Mouse (Mus musculus) splenic B cell, adult 2 months (primary cell): ENCODE data around the gene Ipo4.

Experiments
- DNase-seq: peaks from one replicate; pipeline ENCODE4 v3.0.0-alpha.2; 2011; ENCODE audit warnings: low read depth, low spot score
- H3K27me3 ChIP-seq: 2 replicates; pipeline ENCODE4 v1.6.1; 2012; ENCODE audit warnings: mild to moderate bottlenecking, low read length, moderate library complexity, mixed read lengths; ENCODE audit not compliant: control insufficient read depth, poor library complexity, insufficient read depth, severe bottlenecking
- H3K36me3 ChIP-seq: 2 replicates; pipeline ENCODE4 v1.6.1; 2012; ENCODE audit warnings: mild to moderate bottlenecking, low read length, moderate library complexity, mixed read lengths; ENCODE audit not compliant: control insufficient read depth, poor library complexity, insufficient read depth, severe bottlenecking

The Ipo4 gene

DNA sequence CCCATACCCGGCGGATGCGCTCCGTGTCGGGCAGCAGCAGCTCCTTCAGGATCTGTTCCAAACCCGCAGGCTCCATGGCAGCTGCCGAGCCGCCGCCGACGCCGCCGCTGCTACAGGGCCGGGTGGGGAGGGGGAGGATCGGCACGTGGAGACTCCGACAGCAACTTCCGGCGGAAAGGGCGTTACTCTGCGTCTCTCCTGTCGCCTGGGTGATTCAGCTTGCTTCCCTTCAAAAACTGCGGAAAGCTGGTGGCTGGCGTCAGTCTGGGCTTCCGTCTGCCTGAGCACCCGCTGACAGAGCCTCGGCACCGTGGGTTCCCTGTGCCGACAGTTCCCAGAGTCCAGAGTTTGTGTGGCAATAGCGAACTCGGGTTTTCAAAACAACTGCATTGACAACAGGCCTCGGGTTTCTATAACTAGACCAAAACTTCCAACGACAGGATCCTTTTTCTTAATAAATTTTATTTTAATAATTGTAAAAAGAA is at the start of gene Ipo4:
TSS of gene Ipo4 (minus strand) at position 435 of the 485 bp plus-strand sequence.
- DNase-seq, result peak; percentile 86
- Histone ChIP-seq H3K36me3 (peaks cover 4% of the 10 kb centered on the region; the same call in 1 of the 2 replicates), H3K27me3 (no peaks in the 10 kb centered on the region)

DNA sequence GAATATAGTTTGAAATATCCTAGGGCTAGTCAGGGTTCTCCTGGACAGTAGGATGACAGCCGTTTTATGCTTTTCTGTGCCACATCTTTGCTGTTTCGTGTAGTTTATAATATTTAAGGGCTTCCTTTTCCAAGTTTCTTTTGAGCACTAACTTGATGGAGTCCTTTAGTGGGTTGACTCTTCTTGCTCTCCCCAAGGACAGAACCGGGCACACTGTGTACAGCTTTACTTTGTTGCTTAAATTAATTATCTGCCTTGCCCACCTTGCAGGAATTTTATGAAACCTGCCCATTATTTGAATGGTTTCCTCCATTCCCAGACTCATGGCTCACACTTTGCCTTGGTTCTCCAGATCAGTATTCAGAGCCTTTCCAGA is 46.3 kb upstream of the Ipo4 start:
- no peaks in the 10 kb centered on the region for H3K27me3 ChIP-seq
- no peak for DNase-seq
- H3K36me3 ChIP-seq, result peaks cover 2% of the 10 kb centered on the region; the same call in 1 of the 2 replicates

DNA sequence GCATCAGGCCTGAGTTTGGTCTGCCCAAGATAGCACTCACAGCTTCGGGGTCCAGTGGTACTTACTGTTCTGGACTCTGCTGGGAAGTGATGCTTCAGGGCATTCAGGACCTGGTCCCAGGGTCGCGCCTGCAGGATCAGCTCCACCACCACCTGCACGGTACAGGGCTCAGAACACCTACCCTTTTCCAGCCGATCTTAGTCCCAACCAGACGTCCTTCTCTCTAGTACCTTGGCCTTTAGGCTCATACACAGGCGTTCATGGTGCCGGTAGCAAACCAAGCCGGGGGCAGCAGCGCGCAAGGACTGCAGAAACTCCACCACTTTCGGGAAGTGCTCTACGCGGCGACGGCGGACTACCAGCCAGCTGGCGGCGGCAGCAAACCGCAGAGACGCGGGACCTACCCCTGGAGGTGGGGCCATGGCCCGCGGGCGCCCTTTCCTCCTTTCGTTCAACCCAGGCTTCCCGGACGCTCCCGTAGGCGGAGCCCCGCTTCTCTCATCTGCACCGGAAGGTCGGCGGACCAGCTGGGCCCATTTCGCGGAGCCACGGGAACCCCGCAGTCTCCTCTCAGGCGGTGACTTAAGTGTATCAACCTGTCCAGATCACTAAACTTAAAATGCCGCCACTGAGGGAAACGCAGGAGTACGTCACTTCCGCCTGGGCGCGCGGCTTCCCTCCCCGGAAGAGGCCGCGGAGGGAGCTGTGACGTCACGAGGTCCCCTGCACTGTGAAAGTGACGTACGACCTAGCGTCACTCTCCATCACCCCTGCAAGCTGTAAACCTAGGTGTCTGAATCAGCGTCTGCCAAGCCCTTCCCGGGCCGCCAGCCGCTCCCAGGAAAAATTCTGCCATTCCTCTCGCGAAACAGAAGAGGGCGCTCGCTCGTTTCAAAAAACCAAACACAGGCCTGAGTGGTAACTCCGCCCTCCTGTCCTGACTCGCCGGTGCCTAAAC is 45.7 kb upstream of the Ipo4 start, which contains the start of gene Tinf2:
TSS of gene Tinf2 (minus strand) at position 661 of the 958 bp plus-strand sequence.
- H3K27me3 ChIP-seq, result no peaks in the 10 kb centered on the region
- DNase-seq, result peak; percentile 98
- H3K36me3 ChIP-seq, result peaks cover 2% of the 10 kb centered on the region

DNA sequence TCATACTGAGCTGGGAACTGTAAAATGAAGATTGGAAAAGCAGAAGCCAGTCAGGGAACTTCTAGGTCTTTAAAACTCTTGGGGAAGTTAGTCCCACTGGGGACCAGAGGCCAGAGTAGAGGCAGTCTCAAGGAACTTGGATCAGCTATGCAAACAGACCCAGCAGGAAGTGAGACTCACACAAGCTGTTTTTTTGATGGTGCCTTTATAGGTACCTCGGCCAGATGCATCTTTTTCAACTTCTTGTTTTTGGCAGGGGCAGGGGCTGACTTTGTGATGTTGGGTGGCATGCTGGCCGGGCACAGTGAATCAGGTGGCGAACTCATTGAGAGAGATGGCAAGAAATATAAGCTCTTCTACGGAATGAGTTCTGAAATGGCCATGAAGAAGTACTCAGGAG is 41.9 kb upstream of the Ipo4 start:
- no peaks in the 10 kb centered on the region for H3K27me3 ChIP-seq
- DNase-seq, result peak; percentile 49

DNA sequence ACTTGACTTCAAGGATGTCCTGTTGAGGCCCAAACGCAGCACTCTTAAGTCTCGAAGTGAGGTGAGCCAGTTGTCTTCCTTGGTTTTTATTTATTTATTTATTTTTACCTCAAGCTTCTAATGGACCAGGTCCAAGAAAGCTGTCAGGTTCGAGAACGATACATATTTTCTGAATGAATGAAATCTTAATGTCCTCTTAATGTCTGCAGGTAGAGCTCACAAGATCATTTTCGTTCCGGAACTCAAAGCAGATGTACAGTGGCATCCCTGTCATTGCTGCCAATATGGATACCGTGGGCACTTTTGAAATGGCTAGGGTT is 36.9 kb upstream of the Ipo4 start:
- no peaks in the 10 kb centered on the region; the same call in 1 of the 2 replicates for H3K36me3 ChIP-seq
- no peak for DNase-seq

More for the DNA sequence above, 41.9 kb upstream of the Ipo4 start:
- H3K36me3 ChIP-seq, result peaks cover 2% of the 10 kb centered on the region

DNA sequence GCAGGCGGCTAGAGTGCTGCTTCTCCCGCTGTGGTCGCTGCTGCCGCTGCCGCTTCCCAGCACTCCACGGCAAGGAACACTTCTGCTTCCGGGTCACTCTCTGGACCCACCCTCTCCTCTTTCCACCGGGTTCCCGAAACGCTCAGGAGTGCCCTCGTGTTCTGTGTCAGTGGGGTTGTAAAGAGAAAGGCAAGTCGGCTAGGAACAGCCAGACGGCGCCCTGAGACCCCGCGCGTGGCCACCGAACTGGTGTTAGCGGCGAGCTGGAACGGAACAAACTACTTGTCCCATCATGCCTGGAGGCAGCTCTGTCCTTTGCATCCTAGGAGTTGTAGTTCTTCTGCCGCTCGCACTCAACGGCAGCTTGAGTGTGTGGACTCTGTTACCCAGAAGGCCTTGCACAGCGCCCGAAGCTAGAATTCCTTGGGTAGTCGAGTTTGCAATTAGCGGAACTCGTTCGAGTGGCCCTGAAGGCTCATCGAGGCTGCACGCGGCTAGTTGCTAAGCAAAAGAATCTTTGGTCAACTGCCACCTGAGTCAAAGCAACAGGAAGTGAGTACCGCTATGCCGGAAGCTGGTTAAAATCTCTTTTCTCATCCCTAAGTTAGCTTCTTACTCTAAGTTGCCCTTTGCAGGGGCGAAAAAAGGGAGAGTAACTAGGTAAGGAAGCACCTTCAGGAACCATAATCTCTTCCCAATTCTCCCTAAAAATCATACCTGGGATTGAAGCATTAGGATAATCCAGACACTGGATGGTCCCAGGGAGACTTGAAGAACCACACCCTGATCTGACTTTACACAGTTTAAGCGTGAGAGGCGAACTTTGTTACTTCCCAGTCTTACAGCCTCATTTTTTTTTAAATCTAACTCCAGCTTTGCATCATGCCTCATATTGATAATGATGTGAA is 36.3 kb upstream of the Ipo4 start, which contains the start of the genes Gmpr2 and Nedd8:
TSS of gene Gmpr2 (plus strand) at position 109 of the 908 bp plus-strand sequence.
TSS of gene Nedd8 (minus strand) at position 292 of the 908 bp plus-strand sequence.
- H3K36me3 ChIP-seq, result no peaks in the 10 kb centered on the region; the same call in 1 of the 2 replicates
- peak; percentile 97 for DNase-seq
- H3K27me3 ChIP-seq, result no peaks in the 10 kb centered on the region

More for the DNA sequence above, 36.9 kb upstream of the Ipo4 start:
- no peaks in the 10 kb centered on the region for H3K27me3 ChIP-seq

DNA sequence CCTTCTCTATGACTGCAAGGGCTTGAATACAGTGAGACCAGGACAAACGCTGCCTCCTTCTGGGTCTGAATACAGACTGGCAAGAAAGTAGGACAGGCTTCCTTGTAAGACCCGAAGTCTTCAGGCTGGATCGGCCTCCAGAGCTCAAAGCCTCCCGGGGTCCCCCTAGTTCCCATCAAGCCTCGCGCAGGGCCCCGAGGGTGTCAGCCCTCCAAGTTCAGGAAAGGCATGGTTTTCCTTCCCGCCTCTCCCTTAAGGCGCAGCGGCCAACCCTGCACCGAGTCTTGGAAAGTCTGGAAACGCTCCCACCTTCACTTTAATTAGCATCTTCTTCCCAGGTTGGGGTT is 35.7 kb upstream of the Ipo4 start:
- DNase-seq, result no peak
- no peaks in the 10 kb centered on the region for H3K27me3 ChIP-seq

DNA sequence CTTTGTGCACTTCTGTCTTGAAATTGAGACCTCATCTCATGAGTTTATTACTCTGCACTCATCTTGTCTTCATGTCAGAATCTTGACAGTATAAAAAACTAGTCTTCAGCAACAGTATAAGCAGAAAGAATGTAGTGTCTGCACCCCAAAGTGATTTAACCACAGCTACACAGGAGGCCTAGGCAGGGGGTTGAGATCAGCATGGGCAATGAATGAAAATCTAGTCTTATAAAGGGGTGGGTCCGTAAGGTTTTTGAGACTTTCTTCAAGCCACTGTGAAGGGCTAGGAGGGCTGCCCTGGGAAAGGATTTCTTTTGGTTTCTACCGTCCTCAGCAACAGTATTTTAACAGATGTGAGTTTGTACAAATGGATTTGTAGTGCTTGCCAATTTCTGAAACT is 24.9 kb upstream of the Ipo4 start:
- no peak for DNase-seq
- Histone ChIP-seq H3K36me3 (peaks cover 6% of the 10 kb centered on the region), H3K27me3 (no peaks in the 10 kb centered on the region)

More for the DNA sequence above, 35.7 kb upstream of the Ipo4 start:
- no peaks in the 10 kb centered on the region; the same call in 1 of the 2 replicates for H3K36me3 ChIP-seq

DNA sequence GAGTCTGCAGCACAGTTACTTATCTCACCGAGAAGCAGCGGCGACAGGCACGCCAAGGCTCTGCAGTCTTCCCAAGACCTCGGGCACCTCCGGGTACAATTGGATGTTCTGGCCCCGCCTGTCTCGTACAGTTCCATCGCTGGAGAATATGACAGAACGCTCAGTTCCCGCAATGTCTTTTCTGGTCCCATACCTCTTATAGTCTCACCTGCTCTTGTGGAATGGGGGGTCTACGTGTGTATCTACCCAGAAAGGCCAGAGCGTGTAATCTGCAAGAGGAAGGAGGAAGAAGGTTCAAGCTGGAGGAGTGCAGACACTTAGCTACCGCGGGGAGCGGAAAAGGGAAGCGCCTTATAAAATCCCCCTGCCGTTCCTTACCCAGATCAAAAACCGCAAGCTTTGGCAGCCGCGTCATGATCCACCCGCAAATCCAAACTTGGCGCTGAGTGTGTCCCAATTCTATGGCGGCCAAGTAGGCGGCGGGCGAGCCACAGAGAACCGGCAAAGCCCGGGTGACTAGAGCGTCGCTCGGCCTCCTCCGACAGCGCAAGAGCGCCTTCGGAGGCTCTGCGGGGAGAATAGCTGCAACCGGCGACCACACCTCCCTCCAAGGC is 24.3 kb upstream of the Ipo4 start, which contains the start of gene Mdp1:
TSS of gene Mdp1 (minus strand) at position 549 of the 614 bp plus-strand sequence.
- H3K27me3 ChIP-seq, result no peaks in the 10 kb centered on the region
- DNase-seq, result peak; percentile 87
- H3K36me3 ChIP-seq, result peaks cover 6% of the 10 kb centered on the region

DNA sequence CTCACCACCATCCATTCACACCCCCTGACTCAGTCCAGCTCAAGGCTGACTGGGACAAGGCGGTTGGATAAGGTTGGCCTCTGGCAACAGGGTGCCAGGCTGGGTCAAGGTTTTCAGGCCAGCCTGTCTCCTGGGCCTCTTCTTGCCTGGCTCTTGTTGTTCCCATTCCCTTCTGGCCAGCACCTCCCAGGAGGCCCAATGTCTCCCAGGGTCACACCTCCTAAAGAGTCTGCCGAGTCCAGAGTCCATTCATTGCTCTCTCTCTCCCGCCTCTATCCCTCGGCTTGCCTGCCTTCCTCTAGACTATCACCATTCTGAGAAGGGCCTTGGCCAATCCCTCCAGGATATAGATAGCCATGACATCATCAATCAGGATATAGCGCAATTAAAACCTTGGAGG is 22.3 kb upstream of the Ipo4 start:
- no peaks in the 10 kb centered on the region for H3K27me3 ChIP-seq
- DNase-seq, result no peak
- H3K36me3 ChIP-seq, result peaks cover 6% of the 10 kb centered on the region

DNA sequence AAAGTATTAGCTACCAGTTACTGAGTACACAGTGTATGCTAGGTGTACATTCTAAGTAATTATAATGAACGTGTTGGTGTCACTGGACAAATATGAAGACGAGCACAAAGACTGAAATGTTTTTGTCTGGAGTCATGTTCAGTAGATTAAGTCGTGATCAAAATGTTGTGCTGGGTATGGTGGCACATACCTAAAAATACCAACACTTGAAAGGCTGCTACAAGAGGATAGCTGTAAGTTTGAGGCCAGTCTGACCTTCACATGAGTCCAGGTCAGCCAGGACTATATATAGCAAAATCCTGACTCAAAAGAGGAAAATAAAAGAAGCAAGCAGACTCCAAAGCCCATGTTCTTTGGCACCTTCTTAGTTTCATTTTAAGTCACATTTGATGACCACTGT is 21.2 kb upstream of the Ipo4 start:
- H3K36me3 ChIP-seq, result peaks cover 3% of the 10 kb centered on the region
- no peak for DNase-seq
- no peaks in the 10 kb centered on the region for H3K27me3 ChIP-seq

DNA sequence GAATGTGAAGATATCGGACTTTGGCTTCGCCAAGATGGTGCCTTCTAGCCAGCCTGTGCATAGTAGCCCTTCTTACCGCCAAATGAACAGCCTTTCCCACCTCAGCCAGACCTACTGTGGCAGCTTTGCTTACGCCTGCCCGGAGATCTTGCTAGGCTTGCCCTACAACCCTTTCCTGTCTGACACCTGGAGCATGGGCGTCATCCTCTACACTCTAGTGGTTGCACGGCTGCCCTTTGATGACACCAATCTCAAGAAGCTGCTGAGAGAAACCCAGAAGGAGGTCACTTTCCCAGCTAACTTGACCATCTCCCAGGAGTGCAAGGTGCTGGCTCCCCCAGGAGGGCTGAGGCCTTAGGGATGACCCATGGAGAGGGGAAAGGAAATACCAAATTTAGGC is 15.8 kb upstream of the Ipo4 start:
- Histone ChIP-seq H3K36me3 (no peaks in the 10 kb centered on the region), H3K27me3 (no peaks in the 10 kb centered on the region)
- DNase-seq, result no peak

DNA sequence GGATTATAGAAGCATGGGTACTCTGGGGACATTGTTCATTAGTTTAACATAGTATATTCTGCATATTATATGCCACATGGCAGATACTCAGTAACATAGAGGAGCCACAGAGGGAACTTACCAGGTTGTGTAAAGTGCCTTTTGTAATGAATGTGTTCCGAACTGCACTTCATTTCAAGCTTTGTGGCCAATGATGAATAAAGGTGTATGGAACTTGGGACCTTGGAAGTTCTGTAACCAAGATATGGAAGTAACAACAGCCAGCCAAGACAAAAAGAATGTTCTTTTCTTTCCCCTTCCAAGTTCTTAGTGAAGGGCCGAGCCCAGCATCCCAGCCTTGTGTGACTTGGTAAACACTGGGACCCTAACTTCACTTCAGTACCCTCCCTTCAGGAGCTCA is 14.1 kb upstream of the Ipo4 start, which contains the start of gene Tssk4:
TSS of gene Tssk4 (plus strand) at position 301 of the 400 bp plus-strand sequence.
- Histone ChIP-seq H3K36me3 (no peaks in the 10 kb centered on the region), H3K27me3 (no peaks in the 10 kb centered on the region)
- DNase-seq, result no peak

DNA sequence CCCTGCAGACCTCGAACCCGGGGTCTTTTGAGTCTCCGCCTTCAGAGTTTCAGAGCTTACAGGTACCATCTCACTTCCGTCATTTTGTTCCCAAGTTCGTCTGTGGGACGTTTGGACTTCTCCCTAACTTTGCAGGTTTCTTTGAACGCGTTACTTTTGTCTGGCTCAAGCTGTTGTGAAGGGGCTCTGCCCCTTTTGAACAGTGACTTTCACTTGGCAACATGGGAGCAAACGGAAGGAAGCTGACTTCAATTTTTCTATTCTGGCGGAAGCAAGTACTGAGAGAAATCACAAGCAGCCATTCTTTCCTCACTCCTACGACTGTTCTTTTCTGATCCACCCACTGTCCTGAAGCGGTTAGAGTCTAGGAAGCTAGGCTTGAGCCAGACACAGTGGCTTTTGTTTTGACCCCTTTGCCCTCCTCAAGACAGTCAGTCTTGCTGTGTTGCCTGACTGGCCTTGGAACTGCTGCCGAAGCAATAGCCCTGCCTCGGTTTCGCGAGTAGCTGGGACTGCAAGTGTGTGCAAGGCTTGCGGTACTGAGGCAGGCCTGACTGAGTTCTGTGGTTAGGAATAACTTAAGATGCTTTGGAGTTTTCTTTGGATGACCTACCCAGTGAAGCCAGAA is 8.6 kb upstream of the Ipo4 start:
- peak; percentile 23 for DNase-seq
- Histone ChIP-seq H3K36me3 (peaks cover 4% of the 10 kb centered on the region; the same call in 1 of the 2 replicates), H3K27me3 (no peaks in the 10 kb centered on the region)
